Mouse (Mus musculus): Measurements from ENCODE around the gene Esyt3.

Gene Esyt3

GRCm38 (mm10) chr9:99357921-99358692 lies at the start of gene Esyt3:
Gene Esyt3 (minus strand): TSS chr9:99358557.
- no peak for DNase-seq

GRCm38 (mm10) chr9:99401288-99401974 lies 43.1 kb upstream of the Esyt3 start:
- DNase-seq, result no peak

- DNase-seq, result no peak
Measured at GRCm38 (mm10) chr9:99400781-99401180, 42.4 kb upstream of the Esyt3 start.

- DNase-seq, result no peak
Measured at GRCm38 (mm10) chr9:99397056-99397815, 38.9 kb upstream of the Esyt3 start.

- no peak for DNase-seq
Measured at GRCm38 (mm10) chr9:99394366-99394765, 36.0 kb upstream of the Esyt3 start.

GRCm38 (mm10) chr9:99393146-99393545 lies 34.8 kb upstream of the Esyt3 start:
- DNase-seq, result no peak

- no peak for DNase-seq
Measured at GRCm38 (mm10) chr9:99391557-99391956, 33.2 kb upstream of the Esyt3 start.

- no peak for DNase-seq
Measured at GRCm38 (mm10) chr9:99390716-99391115, 32.4 kb upstream of the Esyt3 start.

- no peak for DNase-seq
Measured at GRCm38 (mm10) chr9:99390201-99390600, 31.8 kb upstream of the Esyt3 start.

- no peak for DNase-seq
Measured at GRCm38 (mm10) chr9:99389506-99389905, 31.1 kb upstream of the Esyt3 start.

- no peak for DNase-seq
Measured at GRCm38 (mm10) chr9:99388856-99389255, 30.5 kb upstream of the Esyt3 start.

GRCm38 (mm10) chr9:99388078-99388477 lies 29.7 kb upstream of the Esyt3 start:
- no peak for DNase-seq

GRCm38 (mm10) chr9:99382556-99382955 lies 24.2 kb upstream of the Esyt3 start:
- no peak for DNase-seq

- DNase-seq, result no peak
Measured at GRCm38 (mm10) chr9:99379194-99379593, 20.8 kb upstream of the Esyt3 start.

GRCm38 (mm10) chr9:99376591-99377418 lies 18.4 kb upstream of the Esyt3 start:
- DNase-seq, result peak; percentile 57

GRCm38 (mm10) chr9:99368431-99368830 lies 10.1 kb upstream of the Esyt3 start:
- no peak for DNase-seq

- no peak for DNase-seq
Measured at GRCm38 (mm10) chr9:99365906-99366305, 7.5 kb upstream of the Esyt3 start.

GRCm38 (mm10) chr9:99363076-99363475 lies 4.7 kb upstream of the Esyt3 start:
- DNase-seq, result no peak

- DNase-seq, result no peak
Measured at GRCm38 (mm10) chr9:99361946-99362345, 3.6 kb upstream of the Esyt3 start.

GRCm38 (mm10) chr9:99359012-99359411 lies 655 bp upstream of the Esyt3 start:
- no peak for DNase-seq

GRCm38 (mm10) chr9:99357561-99357920 lies 816 bp downstream of the Esyt3 start:
- no peak for DNase-seq

- no peak for DNase-seq
Measured at GRCm38 (mm10) chr9:99355971-99356370, 2.4 kb downstream of the Esyt3 start.

GRCm38 (mm10) chr9:99354796-99355195 lies 3.6 kb downstream of the Esyt3 start:
- no peak for DNase-seq

All from right cerebral cortex, postnatal 14 days (tissue).